Mouse (Mus musculus): ENCODE results near the gene Hist1h3i. TPM values are rescaled to one million over a fixed set of nuclear protein-coding genes. Genes with fewer than 3 reads are reported as not detected.

The Hist1h3i gene
- total RNA-seq, 2 experiments from 2014 or later, result 74.9 to 156 TPM

- intact Hi-C loops (cut with DNase I), result loop anchor here (1.0 to 10.0 kb wide), 2 partner anchors 15 to 1835 kb away; partner anchors contain the start of gene Hist1h4d
- DNase-seq, result no peak
Observed at GRCm38 (mm10) chr13:21749387-21750158, 33.6 kb downstream of the Hist1h3i start.

GRCm38 (mm10) chr13:21745006-21745405, 38.2 kb downstream of the Hist1h3i start:
- DNase-seq, result no peak
- intact Hi-C loops (cut with DNase I), result no loop called here

- DNase-seq, result peak; percentile 66 to 76
- intact Hi-C loops (cut with DNase I), result loop anchor here (1.0 to 5.0 kb wide), 3 partner anchors 15 to 1887 kb away; partner anchors contain the start of genes Hist1h1e, Hist1h2be and Hist1h4k
Observed at GRCm38 (mm10) chr13:21734906-21735767, 48.0 kb downstream of the Hist1h3i start, which contains the start of gene Hist1h4j. Gene Hist1h4j, plus strand, starts transcription at chr13:21735064.

- intact Hi-C loops (cut with DNase I), result loop anchor here (1.0 to 5.0 kb wide), 3 partner anchors 16 to 1888 kb away; partner anchors contain the start of genes Hist1h1e, Hist1h2be and Hist1h4k
- DNase-seq, result peak; percentile 67 to 88
Observed at GRCm38 (mm10) chr13:21734010-21734905, 48.9 kb downstream of the Hist1h3i start.

- intact Hi-C loops (cut with DNase I), result loop anchor here (5.0 kb wide), 1 partner anchor 1889 kb away; the partner anchor contains the start of genes Hist1h1e and Hist1h2be
- no peak for DNase-seq
Observed at GRCm38 (mm10) chr13:21733466-21733865, 49.7 kb downstream of the Hist1h3i start.

Small RNA genes lying within 50 kb of the gene (microRNA-seq; reads per million reads assigned to microRNA genes)
- gene Gm19658 (0 reads per million in 2 experiments), gene Gm44346 (0 reads per million in 2 experiments), gene Gm44454 (0 reads per million in 2 experiments), gene Gm44466 (0 reads per million in 2 experiments)

Other genes with a start within 250 kb of the Hist1h3i start
- gene Olfr1366, start 240.6 kb downstream of the Hist1h3i start, total RNA-seq (2021), result not detected
- gene Olfr1535, start 223.5 kb downstream of the Hist1h3i start, total RNA-seq (2021), result not detected
- not detected for gene Olfr1364, start 201.6 kb downstream of the Hist1h3i start, total RNA-seq (2021)
- not detected for gene Olfr1362, start 169.3 kb downstream of the Hist1h3i start, total RNA-seq (2021)
- gene Olfr11, start 140.9 kb downstream of the Hist1h3i start, total RNA-seq (2021), result not detected
- not detected for gene Olfr1361, start 120.0 kb downstream of the Hist1h3i start, total RNA-seq (2021)
- gene Olfr1360, start 106.0 kb downstream of the Hist1h3i start, total RNA-seq (2021), result not detected
- gene Olfr1359, start 85.3 kb downstream of the Hist1h3i start, total RNA-seq (2021), result not detected
- gene Hist1h2bl, start 67.2 kb downstream of the Hist1h3i start, total RNA-seq (2021), result 100 to 1,000 TPM in 1 of 2 experiments, 10 to 100 TPM in 1; 66.3 to 130 TPM
- 100 to 1,000 TPM in 1 of 2 experiments, 10 to 100 TPM in 1; 51.5 to 150 TPM for gene Hist1h2ai, start 66.9 kb downstream of the Hist1h3i start, total RNA-seq (2021)
- gene Hist1h3h, start 65.7 kb downstream of the Hist1h3i start, total RNA-seq (2021), result 100 to 1,000 TPM in 1 of 2 experiments, 10 to 100 TPM in 1; 82.7 to 215 TPM
- 10 to 100 TPM; 21.5 to 40.5 TPM for gene Hist1h2bm, start 61.3 kb downstream of the Hist1h3i start, total RNA-seq (2021)
- 10 to 100 TPM; 13.0 to 25.4 TPM for gene Hist1h4j, start 48.3 kb downstream of the Hist1h3i start, total RNA-seq (2021)
- gene Hist1h4k, start 32.9 kb downstream of the Hist1h3i start, total RNA-seq (2021), result 100 to 1,000 TPM; 128 to 321 TPM
- 10 to 100 TPM; 16.6 to 53.8 TPM for gene Hist1h2ak, start 29.5 kb downstream of the Hist1h3i start, total RNA-seq (2021)
- gene Hist1h2bn, start 29.2 kb downstream of the Hist1h3i start, total RNA-seq (2021), result 10 to 100 TPM; 34.2 to 84.3 TPM
- gene Hist1h1b, start 2.7 kb downstream of the Hist1h3i start, total RNA-seq (2021), result 10 to 100 TPM; 33.7 to 72.0 TPM
- 10 to 100 TPM; 10.5 to 19.2 TPM for gene Hist1h2an, start 3.8 kb upstream of the Hist1h3i start, total RNA-seq (2021)
- 10 to 100 TPM; 19.6 to 53.2 TPM for gene Hist1h2bp, start 4.1 kb upstream of the Hist1h3i start, total RNA-seq (2021)
- gene Hist1h2bq, start 26.8 kb upstream of the Hist1h3i start, total RNA-seq (2021), result 100 to 1,000 TPM in 1 of 2 experiments, 10 to 100 TPM in 1; 53.2 to 110 TPM
- gene Hist1h2ao, start 27.1 kb upstream of the Hist1h3i start, total RNA-seq (2021), result not detected
- 100 to 1,000 TPM; 163 to 280 TPM for gene Hist1h4m, start 28.4 kb upstream of the Hist1h3i start, total RNA-seq (2021)
- gene Hist1h4n, start 48.8 kb upstream of the Hist1h3i start, total RNA-seq (2021), result 10 to 100 TPM in 1 of 2 experiments, 1 to 10 TPM in 1; 9.1 to 16.3 TPM
- gene Hist1h2ap, start 50.1 kb upstream of the Hist1h3i start, total RNA-seq (2021), result 100 to 1,000 TPM in 1 of 2 experiments, 10 to 100 TPM in 1; 85.4 to 183 TPM
- 100 to 1,000 TPM in 1 of 2 experiments, 10 to 100 TPM in 1; 52.5 to 108 TPM for gene Hist1h2br, start 50.4 kb upstream of the Hist1h3i start, total RNA-seq (2021)
- under 1 TPM; 0.62 to 0.90 TPM for gene Zfp184, start 161.7 kb upstream of the Hist1h3i start, total RNA-seq (2021)
- not detected for gene Pom121l2, start 197.8 kb upstream of the Hist1h3i start, total RNA-seq (2021)
- 10 to 100 TPM in 1 of 2 experiments, not detected in 1; 11.6 TPM for gene Prss16, start 226.4 kb upstream of the Hist1h3i start, total RNA-seq (2021)

Data from heart, postnatal 14 days (tissue).